Mouse (Mus musculus) embryonic fibroblast, embryonic 13.5 days (primary cell): ENCODE data around the gene Mapk6. TPM values are rescaled to one million over a fixed set of nuclear protein-coding genes. Genes with fewer than 3 reads are reported as not detected.
A peak's percentile ranks its signal among the peaks of the same experiment; 100 is the strongest.

Experiments used
- H3K27ac ChIP-seq: 2 replicates; pipeline ENCODE4 v1.5.1; 2012; ENCODE audit warnings: low read length, control low read depth, inconsistent platforms; ENCODE audit not compliant: insufficient read depth
- H3K4me1 ChIP-seq: 2 replicates; pipeline ENCODE4 v1.6.1; 2011; ENCODE audit warnings: low read length; ENCODE audit not compliant: control insufficient read depth, insufficient read depth
- H3K4me3 ChIP-seq: 2 replicates; pipeline ENCODE4 v1.5.1; 2011; ENCODE audit warnings: mild to moderate bottlenecking, control low read depth, low read length; ENCODE audit not compliant: insufficient read depth
- CTCF ChIP-seq: IDR thresholded peaks from 2 replicates; pipeline ENCODE4 v1.5.1; 2011; ENCODE audit warnings: mild to moderate bottlenecking, control low read depth, low read length, moderate library complexity, borderline replicate concordance; ENCODE audit not compliant: insufficient read depth
- POLR2A ChIP-seq: IDR thresholded peaks from 2 replicates; pipeline ENCODE4 v1.6.1; 2011; ENCODE audit warnings: low read depth, mild to moderate bottlenecking, control low read depth, low read length, moderate library complexity
- polyA plus RNA-seq: library from polyadenylated mRNA; stranded (reverse); fragments of >200 nt; gene quantifications from 2 replicates; pipeline ENCODE4 v1.2.4, GENCODE M21; 2011; ENCODE audit warnings: low read depth; ENCODE audit not compliant: missing spikeins, insufficient read length

Gene Mapk6
- polyA plus RNA-seq, 1 experiment = 107 TPM

- Histone ChIP-seq H3K27ac (no peak overlapping the region; the same call in none of the 2 replicates), H3K4me1 (peaks cover 9% of the 10 kb centered on the region; the same call in 1 of the 2 replicates), H3K4me3 (no peak overlapping the region)
- TF ChIP-seq POLR2A (peak; percentile 34), CTCF (no peak)
Observed at GRCm38 (mm10) chr9:75435918-75436317, 26.1 kb upstream of the Mapk6 start.

DNA sequence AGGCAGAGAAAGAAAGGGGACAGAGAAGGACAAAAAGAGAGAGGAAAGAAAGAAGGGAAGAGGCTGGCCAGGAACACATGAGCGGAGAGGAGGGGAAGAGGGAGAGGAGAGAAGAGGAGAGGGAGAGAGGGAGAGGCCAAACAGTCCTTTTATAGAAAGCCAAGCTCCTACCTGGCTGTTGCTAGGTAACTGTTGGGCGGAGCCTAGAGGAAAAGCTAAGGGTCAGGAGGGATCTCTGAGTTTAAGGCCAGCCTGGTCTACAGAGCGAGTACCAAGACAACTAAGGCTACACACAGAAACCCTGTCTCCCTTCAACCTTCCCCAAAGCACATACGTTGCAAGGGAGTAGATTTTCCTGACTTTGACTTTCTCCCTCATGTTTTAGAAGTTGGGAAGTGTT, 25.5 kb upstream of the Mapk6 start:
- no peak overlapping the region for H3K4me3 ChIP-seq
- H3K27ac ChIP-seq = no peak overlapping the region
- H3K4me1 ChIP-seq = peaks cover 13% of the 10 kb centered on the region
- TF ChIP-seq CTCF = no peak
- TF ChIP-seq POLR2A = no peak

DNA sequence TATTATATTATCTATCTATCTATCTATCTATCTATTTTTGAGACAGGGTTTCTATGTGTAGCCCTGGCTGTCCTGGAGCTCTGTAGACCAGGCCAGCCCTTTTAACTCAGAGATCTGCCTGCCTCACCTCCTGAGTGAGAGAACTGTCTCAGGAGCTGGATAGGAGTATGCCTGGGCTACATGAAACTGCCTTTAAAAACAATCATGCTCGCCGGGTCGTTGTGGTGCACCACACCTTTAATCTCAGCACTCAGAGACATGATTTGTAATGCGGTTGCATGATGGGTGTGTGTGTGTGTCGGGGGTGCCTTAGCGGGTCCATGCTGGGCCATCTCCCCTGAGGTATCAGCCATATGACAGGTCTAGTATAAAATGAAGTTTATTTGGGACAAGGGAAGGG, 25.1 kb upstream of the Mapk6 start:
- TF ChIP-seq CTCF (no peak), POLR2A (no peak)
- Histone ChIP-seq H3K4me1 (peaks cover 13% of the 10 kb centered on the region), H3K4me3 (no peak overlapping the region), H3K27ac (no peak overlapping the region)

- Histone ChIP-seq H3K4me1 (peaks cover 13% of the 10 kb centered on the region), H3K4me3 (no peak overlapping the region), H3K27ac (peak overlapping the region; percentile 63)
- TF ChIP-seq CTCF = no peak
- TF ChIP-seq POLR2A = no peak
Observed at GRCm38 (mm10) chr9:75434172-75434793, 24.5 kb upstream of the Mapk6 start.

DNA sequence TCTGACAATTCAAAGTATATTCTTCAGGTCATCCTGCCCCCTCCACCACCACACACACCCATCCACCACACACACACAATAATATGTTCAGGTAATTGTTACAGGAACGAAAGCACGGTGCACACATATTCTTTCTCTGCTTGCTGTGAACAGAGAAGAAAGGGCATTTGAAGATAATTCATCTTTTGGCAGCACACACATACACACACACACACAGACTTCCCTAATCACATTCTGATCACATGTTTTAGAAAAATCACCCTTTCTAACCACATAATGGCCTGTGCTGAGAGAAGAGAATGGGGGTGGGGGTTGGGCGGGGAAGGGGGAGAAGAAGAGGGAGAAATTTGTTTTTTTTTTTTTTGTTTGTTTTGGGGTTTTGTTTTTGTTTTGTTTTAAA, 22.9 kb upstream of the Mapk6 start:
- peaks cover 13% of the 10 kb centered on the region for H3K4me1 ChIP-seq
- H3K27ac ChIP-seq = no peak overlapping the region
- TF ChIP-seq POLR2A (no peak), CTCF (no peak)

DNA sequence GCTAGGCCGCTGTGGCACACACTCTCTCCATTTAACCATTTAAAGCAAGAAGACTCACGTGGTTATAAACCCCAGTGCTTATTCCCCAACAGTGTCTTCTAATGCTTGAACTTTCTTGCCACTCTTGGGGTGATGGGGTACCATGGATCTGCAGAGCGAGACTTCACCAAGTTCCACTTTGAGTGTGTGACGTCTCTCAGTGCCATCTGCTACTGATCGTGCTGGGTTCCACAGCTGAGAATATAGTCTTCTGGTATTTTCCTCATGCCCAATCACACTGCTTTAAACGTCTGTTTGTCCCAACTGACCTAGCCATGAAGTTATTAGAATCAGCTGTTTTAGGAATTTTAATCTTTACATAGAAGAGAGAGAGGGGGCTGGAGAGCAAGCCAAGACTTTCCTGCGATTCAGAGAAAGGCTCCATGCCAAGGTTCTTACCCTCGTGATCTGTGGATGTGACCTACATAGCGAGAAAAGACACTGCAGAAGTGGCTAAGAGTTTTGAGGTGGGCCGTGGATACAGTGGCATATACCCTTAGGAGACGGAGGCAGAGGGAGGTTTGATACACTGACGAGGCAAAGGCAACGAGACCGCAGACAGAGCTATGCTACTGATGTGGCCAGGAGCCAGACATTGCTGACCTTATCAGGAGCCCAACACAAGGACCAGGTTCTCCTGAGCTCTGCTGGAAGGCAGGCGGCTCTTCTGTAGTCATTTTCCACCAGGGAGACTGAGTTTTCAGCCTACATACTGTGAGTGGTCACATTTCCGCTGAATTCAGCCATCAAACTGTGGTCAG, 21.2 kb upstream of the Mapk6 start:
- TF ChIP-seq POLR2A (no peak), CTCF (no peak)
- H3K27ac ChIP-seq = peak overlapping the region; percentile 15
- peaks cover 13% of the 10 kb centered on the region for H3K4me1 ChIP-seq
- no peak overlapping the region for H3K4me3 ChIP-seq

More for the DNA sequence above, 22.9 kb upstream of the Mapk6 start:
- no peak overlapping the region for H3K4me3 ChIP-seq

GRCm38 (mm10) chr9:75429657-75430056, 19.9 kb upstream of the Mapk6 start:
- TF ChIP-seq POLR2A (no peak), CTCF (no peak)
- no peak overlapping the region for H3K27ac ChIP-seq
- H3K4me3 ChIP-seq = no peak overlapping the region
- H3K4me1 ChIP-seq = peaks cover 15% of the 10 kb centered on the region

DNA sequence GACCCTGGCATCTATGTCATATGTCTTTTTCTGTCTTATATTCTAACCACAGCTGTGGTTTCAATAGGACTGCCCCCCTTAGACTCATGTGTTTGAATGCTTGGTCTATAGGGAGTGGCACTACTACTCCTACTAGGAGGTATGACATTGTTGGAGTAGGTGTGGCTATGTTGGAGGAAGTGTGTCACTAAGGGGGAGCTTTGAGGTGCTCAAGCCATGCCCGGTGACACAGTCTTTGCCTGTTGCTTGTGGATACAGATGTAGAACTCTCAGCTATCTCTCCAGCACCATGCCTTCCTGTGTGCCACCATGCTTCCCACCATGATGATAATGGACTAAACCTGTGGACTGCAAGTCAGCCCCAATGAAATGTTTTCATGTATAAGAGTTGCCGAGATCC, 19.2 kb upstream of the Mapk6 start:
- Histone ChIP-seq H3K4me1 (peaks cover 19% of the 10 kb centered on the region), H3K4me3 (no peak overlapping the region), H3K27ac (no peak overlapping the region)
- TF ChIP-seq POLR2A (no peak), CTCF (no peak)

DNA sequence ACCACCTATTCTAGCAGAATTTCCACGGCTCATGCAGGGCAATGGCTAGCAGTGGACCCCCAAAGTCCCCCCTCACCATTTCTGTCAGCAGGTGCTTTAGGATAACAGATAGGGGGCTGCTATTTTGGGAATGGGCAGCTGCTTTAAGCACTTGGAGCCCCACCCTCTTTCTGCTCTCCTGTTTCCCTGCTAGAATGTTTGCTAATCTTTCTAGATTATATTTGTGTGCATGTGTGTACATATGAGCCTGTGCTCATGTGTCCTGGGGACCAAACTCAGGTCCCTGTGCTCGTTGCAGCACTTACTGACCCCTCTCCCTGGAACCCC, 18.4 kb upstream of the Mapk6 start:
- no peak overlapping the region for H3K4me3 ChIP-seq
- H3K4me1 ChIP-seq = peaks cover 25% of the 10 kb centered on the region
- H3K27ac ChIP-seq = no peak overlapping the region
- no peak for TF ChIP-seq POLR2A
- TF ChIP-seq CTCF = no peak
